Mouse (Mus musculus): ENCODE results near the gene Acvr2a. TPM values are rescaled to one million over a fixed set of nuclear protein-coding genes. Genes with fewer than 3 reads are reported as not detected.

Gene Acvr2a
- polyA plus RNA-seq, 1 experiment from 2014 or later = 3.9 TPM

- ATAC-seq = no peak
- 32% methylated on average over 1 of the region's 1 CpGs for WGBS (ENCODE audit: insufficient replicate concordance)
- Histone ChIP-seq H3K36me3 (peaks cover 62% of the 10 kb centered on the region), H3K9ac (no peak overlapping the region), H3K9me3 (replicated peaks) (no peaks in the 10 kb centered on the region), H3K27me3 (replicated peaks) (no peaks in the 10 kb centered on the region), H3K4me3 (no peak overlapping the region), H3K4me1 (no peaks in the 10 kb centered on the region), H3K4me2 (no peak overlapping the region), H3K27ac (no peak overlapping the region)
These were observed 100.3 kb downstream of the Acvr2a start for GRCm38 (mm10) chr2:48914185-48914584.

GRCm38 (mm10) chr2:48915832-48916231 is 101.9 kb downstream of the Acvr2a start:
- H3K27me3 ChIP-seq (replicated peaks) = no peaks in the 10 kb centered on the region
- H3K4me2 ChIP-seq = no peak overlapping the region
- H3K27ac ChIP-seq = no peak overlapping the region
- peaks cover 69% of the 10 kb centered on the region for H3K36me3 ChIP-seq
- no peak overlapping the region for H3K4me3 ChIP-seq
- H3K9me3 ChIP-seq (replicated peaks) = no peaks in the 10 kb centered on the region
- H3K9ac ChIP-seq = no peak overlapping the region
- no peak for ATAC-seq
- H3K4me1 ChIP-seq = no peaks in the 10 kb centered on the region

- Histone ChIP-seq H3K36me3 (peaks cover 51% of the 10 kb centered on the region), H3K4me2 (no peak overlapping the region), H3K9ac (no peak overlapping the region), H3K27ac (no peak overlapping the region), H3K9me3 (replicated peaks) (no peaks in the 10 kb centered on the region), H3K4me3 (no peak overlapping the region), H3K4me1 (no peaks in the 10 kb centered on the region), H3K27me3 (replicated peaks) (no peaks in the 10 kb centered on the region)
- ATAC-seq = no peak
- 52% methylated on average over 2 of the region's 2 CpGs for WGBS (ENCODE audit: insufficient replicate concordance)
These were observed 121.1 kb downstream of the Acvr2a start for GRCm38 (mm10) chr2:48935058-48935457.

GRCm38 (mm10) chr2:48947761-48948160 is 133.9 kb downstream of the Acvr2a start:
- 47% methylated on average over 3 of the region's 3 CpGs for WGBS (ENCODE audit: insufficient replicate concordance)

GRCm38 (mm10) chr2:48948841-48949584 is 135.1 kb downstream of the Acvr2a start, which contains the start of gene Mbd5:
Mbd5 (plus strand) TSS chr2:48949508.
- peaks cover 19% of the 10 kb centered on the region for H3K4me1 ChIP-seq
- no peaks in the 10 kb centered on the region for H3K36me3 ChIP-seq
- H3K4me3 ChIP-seq = peak within 1 kb of the TSS; percentile 95
- WGBS (ENCODE audit: insufficient replicate concordance) = under 1% methylated on average over 47 of the region's 49 CpGs
- H3K9ac ChIP-seq = peak within 1 kb of the TSS; percentile 94
- no peaks in the 10 kb centered on the region for H3K27me3 ChIP-seq (replicated peaks)
- ATAC-seq = peak; percentile 99
- H3K9me3 ChIP-seq (replicated peaks) = no peaks in the 10 kb centered on the region
- peak within 1 kb of the TSS; percentile 82 for H3K4me2 ChIP-seq
- peak within 1 kb of the TSS; percentile 87 for H3K27ac ChIP-seq

More at GRCm38 (mm10) chr2:48947761-48948160, 133.9 kb downstream of the Acvr2a start:
- no peak overlapping the region for H3K27ac ChIP-seq
- no peaks in the 10 kb centered on the region for H3K27me3 ChIP-seq (replicated peaks)
- H3K9ac ChIP-seq = peak overlapping the region; percentile 94
- no peak for ATAC-seq
- no peaks in the 10 kb centered on the region for H3K9me3 ChIP-seq (replicated peaks)
- H3K4me3 ChIP-seq = peak overlapping the region; percentile 95
- peaks cover 22% of the 10 kb centered on the region for H3K4me1 ChIP-seq
- peak overlapping the region; percentile 82 for H3K4me2 ChIP-seq
- no peaks in the 10 kb centered on the region for H3K36me3 ChIP-seq

GRCm38 (mm10) chr2:48949743-48950251 is 135.9 kb downstream of the Acvr2a start:
- WGBS (ENCODE audit: insufficient replicate concordance) = 0% methylated on average over 9 of the region's 9 CpGs
- Histone ChIP-seq H3K9ac (peak overlapping the region; percentile 94), H3K27ac (peak overlapping the region; percentile 87), H3K4me1 (peaks cover 16% of the 10 kb centered on the region), H3K4me3 (peak overlapping the region; percentile 95), H3K36me3 (no peaks in the 10 kb centered on the region), H3K9me3 (replicated peaks) (no peaks in the 10 kb centered on the region), H3K4me2 (peak overlapping the region; percentile 82), H3K27me3 (replicated peaks) (no peaks in the 10 kb centered on the region)
- ATAC-seq = peak; percentile 21

GRCm38 (mm10) chr2:48950252-48950315 is 136.2 kb downstream of the Acvr2a start, which contains the start of gene Orc4:
Orc4 (minus strand) TSS chr2:48950277.
- H3K36me3 ChIP-seq = no peaks in the 10 kb centered on the region
- H3K9me3 ChIP-seq (replicated peaks) = no peaks in the 10 kb centered on the region
- no peaks in the 10 kb centered on the region for H3K27me3 ChIP-seq (replicated peaks)
- peak within 1 kb of the TSS; percentile 87 for H3K27ac ChIP-seq
- H3K4me3 ChIP-seq = peak within 1 kb of the TSS; percentile 95
- no peak for ATAC-seq
- H3K4me1 ChIP-seq = peaks cover 16% of the 10 kb centered on the region
- peak within 1 kb of the TSS; percentile 82 for H3K4me2 ChIP-seq
- H3K9ac ChIP-seq = peak within 1 kb of the TSS; percentile 94
- WGBS (ENCODE audit: insufficient replicate concordance) = 0% methylated on average over 2 of the region's 2 CpGs

GRCm38 (mm10) chr2:48950316-48950880 is 136.5 kb downstream of the Acvr2a start:
- Histone ChIP-seq H3K4me1 (peaks cover 16% of the 10 kb centered on the region), H3K27ac (peak overlapping the region; percentile 87), H3K36me3 (no peaks in the 10 kb centered on the region), H3K27me3 (replicated peaks) (no peaks in the 10 kb centered on the region), H3K4me2 (peak overlapping the region; percentile 82), H3K4me3 (peak overlapping the region; percentile 95), H3K9me3 (replicated peaks) (no peaks in the 10 kb centered on the region), H3K9ac (peak overlapping the region; percentile 94)
- WGBS (ENCODE audit: insufficient replicate concordance) = 4% methylated on average over 5 of the region's 6 CpGs
- ATAC-seq = no peak

Other genes with a start within 250 kb of the Acvr2a start
- 10.3 and 10.7 TPM in 2 replicates for gene Mbd5, start 135.4 kb downstream of the Acvr2a start, polyA plus RNA-seq (2016; fragmentation: Nextera tagmentation; extraction: Ambion mirVana)
- gene Orc4, start 136.2 kb downstream of the Acvr2a start, polyA plus RNA-seq (2016; fragmentation: Nextera tagmentation; extraction: Ambion mirVana) = 55.1 and 59.7 TPM in 2 replicates